Mouse (Mus musculus) B cell, adult 2 months (primary cell): Measurements from ENCODE around the gene Rsbn1l.
"Not testable (repeated sequence)": the region's sequence is repeated elsewhere in the genome, so short reads cannot be mapped to it uniquely, and the experiment has no call there.

Experiments used
- DNase-seq, 2 experiments: peaks; one replicate each; pipeline ENCODE4 v3.0.0; 2022

Gene Rsbn1l

DNA sequence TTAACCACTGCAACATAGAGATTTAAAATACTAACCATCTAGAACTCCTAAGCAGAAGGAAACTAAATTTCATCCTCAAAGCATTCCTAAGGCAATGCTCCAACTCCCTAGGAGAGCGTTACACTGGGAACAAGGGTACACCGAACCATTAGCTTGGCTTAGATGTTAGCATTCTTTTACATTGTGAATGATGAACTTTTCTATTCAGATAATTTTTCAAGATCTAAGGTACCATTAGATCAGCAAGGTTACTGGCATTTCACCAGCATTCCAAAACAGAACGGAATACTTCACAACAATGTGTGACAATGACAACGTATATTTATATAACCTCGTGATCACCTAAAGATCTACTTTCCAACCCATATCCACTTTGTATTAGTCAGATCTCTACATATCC, 6.1 kb downstream of the Rsbn1l start:
- DNase-seq, result no peak

- DNase-seq, result peak; percentile 32 to 40
Measured at GRCm38 (mm10) chr5:20946906-20947305, 9.3 kb downstream of the Rsbn1l start.

- peak; percentile 58 to 62 for DNase-seq
Measured at GRCm38 (mm10) chr5:20944961-20945748, 11.0 kb downstream of the Rsbn1l start.

DNA sequence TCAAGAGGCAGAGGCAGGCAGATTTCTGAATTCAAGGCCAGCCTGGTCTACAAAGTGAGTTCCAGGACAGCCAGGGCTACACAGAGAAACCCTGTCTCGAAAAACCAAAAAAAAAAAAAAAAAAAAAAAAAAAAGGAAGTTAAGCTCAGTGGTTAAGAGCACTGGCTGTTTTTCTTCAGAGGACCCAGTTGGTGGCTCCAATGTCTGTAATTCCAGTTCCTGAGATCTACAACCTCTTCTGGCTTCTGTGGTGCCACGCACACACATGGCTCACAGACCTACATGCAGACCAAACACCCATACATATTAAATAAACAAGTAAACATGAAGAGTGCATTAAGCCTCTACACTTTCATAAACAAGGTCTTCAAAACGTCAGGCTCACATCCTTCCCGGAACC, 12.4 kb downstream of the Rsbn1l start:
- not testable (repeated sequence) for DNase-seq

DNA sequence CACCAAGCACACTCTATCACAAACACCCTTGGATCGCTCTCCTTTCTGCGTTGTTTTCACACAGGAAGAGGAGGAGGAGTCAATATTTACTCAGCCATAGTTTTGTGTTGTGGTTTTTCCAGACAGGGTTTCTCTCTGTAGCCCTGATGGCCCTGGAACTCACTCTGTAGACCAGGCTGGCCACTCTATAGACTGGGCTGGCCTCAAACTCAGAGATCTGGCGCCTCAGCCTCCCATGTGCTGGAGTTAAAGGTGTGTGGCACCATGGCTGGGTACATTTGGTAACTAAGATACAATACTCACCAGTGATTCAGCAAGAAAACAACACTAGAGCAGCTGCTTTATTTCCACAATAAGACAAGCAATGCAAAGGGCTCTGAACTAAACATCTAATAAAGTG, 13.7 kb downstream of the Rsbn1l start:
- no peak for DNase-seq

DNA sequence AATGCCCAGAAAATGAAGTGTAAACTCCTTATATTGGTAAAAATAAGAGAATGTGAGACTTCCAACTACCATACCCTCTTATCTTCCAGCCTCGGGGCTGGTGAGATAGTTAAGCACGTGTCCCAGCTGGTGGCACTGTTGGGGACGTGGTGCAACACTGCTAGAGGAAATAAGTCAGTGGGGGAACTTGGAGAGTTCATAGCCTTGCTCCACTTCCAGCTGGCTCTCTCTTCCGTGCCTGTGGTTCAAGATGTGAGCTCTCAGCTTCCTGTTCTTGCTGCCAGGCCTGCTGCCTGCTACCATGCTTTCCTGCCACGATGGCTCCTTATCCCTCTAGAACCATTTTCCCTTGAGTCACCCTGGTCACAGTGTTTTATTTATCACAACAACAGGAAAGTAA, 15.0 kb downstream of the Rsbn1l start:
- peak; percentile 49 to 54 for DNase-seq

DNA sequence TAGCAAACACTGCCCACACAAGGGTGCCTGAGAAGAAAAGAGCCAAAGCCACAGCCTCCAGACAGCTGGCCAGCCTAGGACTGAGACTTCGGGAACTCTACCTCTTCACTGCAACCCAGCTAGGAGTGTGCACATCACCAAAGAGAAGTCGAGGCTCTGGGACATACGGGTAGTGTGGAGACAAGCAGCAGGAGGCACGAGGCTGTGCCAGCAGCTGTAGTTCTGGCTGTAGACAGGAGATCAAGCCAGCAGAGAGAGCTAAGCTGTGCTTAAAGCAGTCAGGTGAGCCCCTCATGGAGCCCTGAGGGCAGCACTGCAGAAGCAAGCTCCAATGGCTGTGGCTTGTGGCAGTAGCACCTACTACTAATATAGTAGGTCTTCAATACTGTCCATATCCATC, 15.5 kb downstream of the Rsbn1l start:
- DNase-seq, result no peak

DNA sequence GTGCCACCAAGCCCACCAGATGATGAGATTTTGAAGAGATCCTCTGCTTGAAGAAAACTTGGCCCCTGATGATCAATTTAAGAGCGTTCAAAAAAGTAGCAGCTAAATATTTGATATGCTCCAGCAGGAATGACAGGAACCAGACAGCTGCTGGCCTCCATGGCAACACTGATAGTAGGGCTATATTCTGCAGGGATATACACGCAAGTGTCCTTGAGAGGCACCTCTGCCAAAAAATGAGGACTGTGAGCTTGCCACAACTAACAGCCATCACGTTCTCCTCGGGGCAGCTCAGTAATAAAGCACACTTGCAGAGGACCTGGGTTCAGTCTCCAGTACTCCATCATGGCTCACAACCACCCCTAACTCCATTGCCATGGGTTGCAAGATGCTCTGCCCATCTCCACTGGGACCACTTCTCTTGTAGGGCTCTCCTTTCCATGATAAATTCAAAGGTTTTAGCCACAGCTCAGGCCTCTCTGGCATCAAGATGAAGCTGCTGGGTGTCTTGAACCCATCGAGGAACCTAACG, 16.1 kb downstream of the Rsbn1l start:
- DNase-seq, result no peak

DNA sequence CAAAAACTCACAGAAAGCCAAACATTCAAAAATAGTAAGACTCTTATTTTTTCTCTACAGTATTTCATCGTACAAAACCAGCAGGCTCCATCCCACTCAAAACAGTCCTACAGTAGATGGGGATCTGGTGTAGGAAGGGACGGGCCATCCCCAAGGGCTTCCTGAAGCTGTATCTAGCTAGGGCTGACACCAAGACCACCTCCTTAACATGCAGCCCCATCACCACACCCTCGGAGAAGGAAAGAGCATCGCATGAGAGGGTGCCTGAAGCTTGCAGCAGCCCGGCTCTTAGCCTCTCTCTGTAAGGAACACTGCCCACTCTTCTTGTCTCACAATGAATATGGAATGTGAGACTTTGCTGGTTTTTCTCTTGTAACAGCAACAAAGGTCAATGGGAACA, 17.7 kb downstream of the Rsbn1l start:
- no peak for DNase-seq

DNA sequence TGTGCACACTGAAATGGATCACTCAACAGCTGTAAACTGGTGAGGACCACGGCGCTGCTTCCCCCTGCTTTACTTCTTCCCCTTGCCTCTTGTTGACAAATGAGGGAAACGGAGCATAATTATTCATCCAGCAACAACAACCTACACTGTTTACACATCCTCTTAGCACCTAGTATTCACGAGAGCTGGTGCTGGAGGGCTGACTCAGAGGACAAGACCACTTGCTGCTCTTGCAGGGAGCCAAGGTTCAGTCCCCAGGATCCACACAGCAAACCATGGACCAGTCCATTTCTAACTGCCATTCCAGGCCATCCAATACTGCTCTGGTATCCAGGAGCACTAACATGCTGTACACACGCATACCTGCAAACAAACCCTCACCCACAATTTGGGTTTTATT, 20.3 kb downstream of the Rsbn1l start:
- no peak for DNase-seq

DNA sequence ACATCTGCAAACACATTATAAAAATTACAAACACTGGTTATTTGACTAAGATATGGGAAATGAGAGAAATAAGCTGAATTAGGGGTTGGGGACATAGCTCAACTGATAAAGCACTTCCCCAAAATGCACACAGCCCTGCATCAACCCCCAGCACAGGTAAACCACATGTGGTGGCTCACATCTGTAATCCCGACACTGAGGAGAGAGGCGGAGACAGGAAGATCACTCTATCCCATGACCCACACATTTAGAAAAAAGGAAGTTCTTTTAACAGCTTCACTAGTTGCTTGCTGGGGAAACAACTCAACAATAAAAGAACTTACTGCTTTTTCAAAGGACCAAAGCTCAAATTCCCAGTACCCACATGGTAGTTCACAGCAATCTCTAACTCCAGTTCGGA, 23.6 kb downstream of the Rsbn1l start:
- DNase-seq, result peak; percentile 58 to 66

DNA sequence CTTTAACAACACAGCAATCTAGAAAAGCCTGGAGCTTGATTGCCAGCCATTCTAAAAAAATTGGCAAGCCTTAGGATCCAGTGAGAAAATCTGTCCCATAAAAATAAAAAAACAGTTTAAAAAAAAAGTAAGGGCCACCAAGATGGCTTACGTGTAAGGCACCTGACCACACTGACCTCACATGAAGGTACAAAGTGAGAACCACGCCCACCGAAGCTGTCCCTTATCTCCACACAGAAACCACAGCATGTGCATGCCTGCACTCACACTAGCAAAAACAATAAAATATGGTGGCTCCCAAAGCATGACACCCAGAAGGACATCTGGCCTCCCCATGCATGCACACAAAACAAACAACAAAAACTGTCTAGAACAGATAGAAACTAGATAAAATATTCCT, 24.9 kb downstream of the Rsbn1l start:
- DNase-seq, result no peak

- no peak for DNase-seq
Measured at GRCm38 (mm10) chr5:20930430-20930829, 25.8 kb downstream of the Rsbn1l start.

GRCm38 (mm10) chr5:20929669-20930151, 26.5 kb downstream of the Rsbn1l start:
- DNase-seq, result no peak

DNA sequence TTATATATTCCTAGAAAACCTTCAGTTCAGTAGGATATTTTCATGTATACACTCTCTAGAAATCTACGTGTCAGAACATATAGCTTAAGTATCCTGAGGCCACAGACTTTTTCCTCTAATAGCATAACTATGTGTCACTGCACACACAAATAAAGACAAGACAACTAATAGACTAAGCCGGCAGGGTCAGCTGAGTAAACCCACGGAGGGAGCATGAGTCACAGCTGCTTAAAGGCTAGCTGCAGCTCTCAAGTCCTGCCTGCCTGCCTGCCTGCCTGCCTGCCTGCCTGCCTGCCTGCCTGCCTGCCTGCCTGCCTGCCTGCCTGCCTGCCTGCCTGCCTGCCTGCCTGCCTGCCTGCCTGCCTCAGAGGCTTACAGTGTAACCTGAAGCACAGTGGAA, 30.7 kb downstream of the Rsbn1l start:
- no peak for DNase-seq

GRCm38 (mm10) chr5:20924608-20925007, 31.6 kb downstream of the Rsbn1l start:
- no peak for DNase-seq

DNA sequence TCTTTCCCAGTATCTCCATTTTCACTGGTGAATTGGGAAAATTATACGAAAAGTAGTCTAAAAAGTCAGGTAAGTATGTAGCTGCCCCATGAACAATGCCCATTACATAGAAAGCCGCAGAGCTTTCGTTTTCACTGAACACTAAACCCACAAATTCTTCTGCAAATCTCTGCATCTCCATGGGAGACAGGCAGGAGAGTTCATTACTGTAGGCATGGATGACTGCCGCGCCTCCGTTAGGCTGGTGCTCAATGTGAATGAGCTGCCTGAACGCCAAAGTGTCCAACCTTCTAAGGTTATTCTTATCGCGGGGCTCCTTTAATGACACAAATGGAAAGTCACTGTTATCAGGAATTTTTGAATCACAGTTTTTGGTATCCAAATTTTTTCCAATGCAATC, 36.6 kb downstream of the Rsbn1l start:
- no peak for DNase-seq

- DNase-seq, result no peak
Measured at GRCm38 (mm10) chr5:20918967-20919366, 37.2 kb downstream of the Rsbn1l start.

DNA sequence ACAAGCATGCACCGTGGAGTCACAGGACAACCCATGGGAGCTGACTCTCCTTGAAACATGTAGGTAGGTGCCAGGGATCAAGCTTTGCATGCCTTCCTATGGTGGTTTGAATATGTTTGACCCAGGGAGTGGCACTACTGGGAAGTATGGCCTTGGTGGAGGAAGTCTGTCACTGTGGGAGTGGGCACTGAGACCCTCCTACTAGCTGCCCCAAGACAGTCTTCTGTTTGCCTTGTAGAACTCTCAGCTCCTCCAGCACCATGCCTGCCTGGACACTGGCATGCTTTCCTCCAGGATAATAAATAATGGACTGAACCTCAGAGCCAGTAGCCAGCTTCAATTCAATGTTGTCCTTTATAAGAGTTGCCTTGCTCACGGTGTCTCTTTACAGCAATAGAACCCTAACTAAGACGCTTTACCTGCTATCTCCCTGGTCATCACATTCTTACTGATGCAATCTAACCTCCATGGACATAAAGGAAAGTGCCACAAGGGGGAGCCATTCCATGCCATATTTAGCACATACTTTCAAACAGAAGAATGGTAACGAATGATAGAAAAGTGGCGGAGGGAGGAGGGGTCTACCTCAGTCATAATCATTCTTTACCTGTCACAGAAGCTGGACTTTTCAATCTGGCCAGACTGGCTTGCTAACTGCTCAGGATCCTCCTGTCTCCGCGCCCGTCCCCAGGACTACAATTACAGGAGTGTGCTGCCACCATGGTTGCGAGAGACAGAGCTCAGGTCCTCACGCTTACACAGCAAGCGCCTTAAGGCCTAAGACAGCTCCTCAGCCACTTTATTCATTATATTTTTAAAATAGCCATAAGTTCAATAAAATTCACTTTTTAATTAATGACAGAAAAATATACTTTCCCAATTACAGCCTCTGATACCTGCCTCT, 42.6 kb downstream of the Rsbn1l start:
- peak; percentile 84 to 87 for DNase-seq

DNA sequence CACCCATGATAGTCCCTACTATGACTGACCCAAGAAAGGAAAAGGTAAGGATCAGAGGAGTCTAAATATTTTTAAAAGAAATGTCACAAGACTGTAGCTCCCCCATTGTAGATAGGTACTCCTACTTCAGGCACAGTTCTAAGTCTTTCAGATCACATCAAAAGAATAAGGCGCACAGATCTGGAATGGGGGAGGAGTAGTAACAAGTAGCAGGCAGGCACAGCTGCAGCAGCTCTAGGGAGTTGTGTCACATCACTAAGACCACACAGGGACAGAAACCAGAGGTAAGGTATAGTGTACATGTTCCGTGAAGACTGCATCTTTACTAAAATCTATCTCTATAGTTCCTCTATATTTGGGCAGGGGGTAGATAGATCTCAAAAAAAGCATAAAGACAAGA, 44.5 kb downstream of the Rsbn1l start:
- no peak for DNase-seq

GRCm38 (mm10) chr5:20906191-20906590, 50.0 kb downstream of the Rsbn1l start:
- DNase-seq, result no peak

DNA sequence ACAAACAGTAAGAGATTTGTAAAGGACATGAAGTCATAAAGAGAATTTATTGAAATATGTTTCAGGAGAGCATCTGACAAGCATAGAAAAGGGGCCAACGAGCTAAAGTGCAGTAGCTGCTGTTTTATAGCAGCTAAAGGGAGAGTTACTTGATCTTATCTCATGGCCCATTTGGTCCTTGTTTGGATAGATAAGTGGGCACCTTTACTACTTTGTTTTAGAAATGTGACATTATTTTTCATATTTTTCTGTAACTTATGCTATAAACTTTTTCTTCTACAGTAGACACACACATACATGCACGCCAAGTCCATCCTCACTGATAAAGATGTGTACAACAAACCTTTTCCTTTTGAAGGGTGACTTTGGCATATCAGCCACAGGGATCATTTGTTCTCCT, 50.8 kb downstream of the Rsbn1l start:
- DNase-seq, result no peak

GRCm38 (mm10) chr5:20904647-20905046, 51.6 kb downstream of the Rsbn1l start:
- DNase-seq, result no peak
